Mouse (Mus musculus) megakaryocyte, embryonic 14.5 days (primary cell): Measurements from ENCODE around the gene 3110082I17Rik.

Experiments used
- FLI1 ChIP-seq: IDR thresholded peaks from 2 replicates; pipeline ENCODE4 v1.6.1; 2012; ENCODE audit warnings: low read length, inconsistent platforms, mixed read lengths
- GATA1 ChIP-seq: IDR thresholded peaks from 3 replicates; pipeline ENCODE4 v1.6.1; 2012; ENCODE audit warnings: mixed read lengths, low read length, inconsistent platforms, borderline replicate concordance

- TF ChIP-seq GATA1 (no peak), FLI1 (no peak)
Observed at GRCm38 (mm10) chr5:139335634-139336033, 124.7 kb downstream of the 3110082I17Rik start.
